Mouse (Mus musculus): ENCODE data around the gene Zbed4. TPM values are rescaled to one million over a fixed set of nuclear protein-coding genes. Genes with fewer than 3 reads are reported as not detected.
A peak's percentile ranks its signal among the peaks of the same experiment; 100 is the strongest.
"Not testable (repeated sequence)": the region's sequence is repeated elsewhere in the genome, so short reads cannot be mapped to it uniquely, and the experiment has no call there.

The Zbed4 gene
- total RNA-seq, 2 experiments from 2014 or later = 8.6 to 8.7 TPM

GRCm38 (mm10) chr15:88810369-88810768, 58.9 kb downstream of the Zbed4 start:
- DNase-seq = no peak

DNA sequence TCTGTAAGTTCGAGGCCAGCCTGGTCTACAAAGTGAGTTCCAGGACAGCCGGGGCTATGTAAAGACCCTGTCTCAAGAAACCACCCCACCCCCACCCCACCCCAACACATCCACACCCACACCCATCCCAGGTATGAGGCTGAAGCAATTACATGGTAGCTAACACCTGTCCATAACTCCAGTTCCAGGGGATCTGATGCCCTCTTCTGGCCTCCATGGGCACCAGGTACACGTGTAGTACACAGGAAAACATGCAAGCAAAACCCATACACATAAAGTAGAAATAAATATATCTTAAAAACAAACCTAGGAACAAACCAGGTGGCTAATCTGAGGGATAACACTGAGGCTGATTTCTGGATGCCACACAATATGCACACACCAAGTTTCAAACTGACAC, 61.8 kb downstream of the Zbed4 start:
- no peak for DNase-seq

DNA sequence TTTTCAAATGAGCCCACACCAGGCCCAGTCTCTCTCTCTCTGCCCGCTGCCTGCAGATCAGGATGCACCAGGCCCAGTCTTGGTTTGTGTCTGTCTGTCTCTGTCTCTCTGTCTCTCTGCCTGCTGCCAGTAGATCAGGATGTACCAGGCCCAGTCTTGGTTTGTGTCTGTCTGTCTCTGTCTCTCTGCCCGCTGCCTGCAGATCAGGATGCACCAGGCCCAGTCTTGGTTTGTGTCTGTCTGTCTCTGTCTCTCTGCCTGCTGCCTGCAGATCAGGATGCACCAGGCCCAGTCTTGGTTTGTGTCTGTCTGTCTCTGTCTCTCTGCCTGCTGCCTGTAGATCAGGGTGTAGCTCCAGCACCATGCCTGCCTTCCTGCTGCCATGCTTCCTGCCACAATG, 62.4 kb downstream of the Zbed4 start:
- not testable (repeated sequence) for DNase-seq

GRCm38 (mm10) chr15:88814411-88815047, 63.1 kb downstream of the Zbed4 start:
- no peak for DNase-seq

DNA sequence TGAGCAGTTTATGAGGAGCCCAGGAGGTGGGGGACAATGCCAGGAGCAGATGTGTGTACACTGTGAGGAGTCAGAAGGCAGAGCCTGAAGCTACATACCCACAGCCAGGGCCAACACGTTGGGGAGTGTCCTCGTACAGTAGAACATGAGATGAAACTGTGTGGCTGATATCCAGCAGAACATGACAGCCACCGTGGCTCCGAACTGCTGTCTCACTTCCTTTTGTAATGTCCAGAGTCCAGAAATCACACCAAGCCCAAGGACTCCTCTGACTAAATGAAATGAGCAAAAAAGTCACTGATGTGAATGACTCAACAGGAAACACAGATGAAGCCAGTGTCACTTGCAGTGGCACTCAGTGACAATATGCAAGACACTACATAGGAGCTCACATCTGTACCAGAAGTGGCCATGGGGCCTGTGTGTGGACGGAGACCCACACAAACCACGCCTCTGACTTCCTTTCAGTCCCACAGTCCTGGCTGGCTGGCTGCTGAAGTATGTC, 63.8 kb downstream of the Zbed4 start:
- no peak for DNase-seq

DNA sequence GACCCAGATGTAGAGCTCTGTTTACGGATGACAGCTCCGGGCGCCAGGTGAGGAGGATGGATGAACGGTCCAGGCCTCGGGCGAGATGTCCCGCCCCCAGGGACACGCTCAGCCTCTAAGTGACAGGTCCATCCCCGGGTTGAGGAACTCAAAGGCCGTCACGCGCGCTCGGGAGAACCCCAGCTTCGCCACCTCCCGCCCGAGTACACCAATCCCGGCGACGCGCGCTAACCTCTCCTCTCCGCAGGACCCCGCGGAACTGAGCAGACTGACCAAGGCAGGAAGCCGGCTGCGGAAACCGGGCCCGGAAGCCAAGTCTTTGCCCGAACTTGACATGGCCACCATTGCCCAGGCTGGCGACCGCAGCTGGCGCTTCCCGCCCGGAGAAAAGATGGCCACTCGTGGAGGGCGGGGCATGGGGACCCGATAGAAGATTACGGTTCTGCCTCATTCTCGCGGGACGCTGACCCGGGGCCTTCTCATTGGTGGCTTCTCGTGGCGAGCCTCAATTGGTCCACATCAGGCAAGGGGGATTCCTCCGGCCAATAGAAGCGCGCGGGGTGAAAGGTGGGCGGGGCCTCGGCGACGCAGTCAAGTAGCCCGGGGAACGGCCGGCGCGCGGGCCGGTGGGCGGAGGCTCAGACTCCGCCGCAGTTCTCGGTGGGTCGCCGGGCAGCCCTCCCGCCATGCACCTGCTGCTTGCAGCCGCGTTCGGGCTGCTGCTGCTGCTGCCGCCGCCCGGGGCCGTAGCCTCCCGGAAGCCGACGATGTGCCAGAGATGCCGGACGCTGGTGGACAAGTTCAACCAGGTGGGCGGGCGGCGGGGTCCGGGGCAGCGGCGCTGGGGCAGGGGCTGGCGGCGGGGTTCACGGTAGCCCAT, 67.8 kb downstream of the Zbed4 start, which contains the start of the genes Alg12 and Creld2:
Alg12 (minus strand) TSS at position 293 of the 880 bp plus-strand sequence.
Creld2 (plus strand) TSS at position 621 of the 880 bp plus-strand sequence.
- peak; percentile 100 for DNase-seq

- peak in 1 of 2 experiments; percentile 20 for DNase-seq
Measured at GRCm38 (mm10) chr15:88819906-88820303, 68.4 kb downstream of the Zbed4 start.

- DNase-seq = no peak
Measured at GRCm38 (mm10) chr15:88821403-88821802, 69.9 kb downstream of the Zbed4 start.

- DNase-seq = no peak
Measured at GRCm38 (mm10) chr15:88822513-88822912, 71.1 kb downstream of the Zbed4 start.

GRCm38 (mm10) chr15:88823376-88823775, 71.9 kb downstream of the Zbed4 start:
- no peak for DNase-seq

- no peak for DNase-seq
Measured at GRCm38 (mm10) chr15:88827466-88827865, 76.0 kb downstream of the Zbed4 start.

GRCm38 (mm10) chr15:88827991-88828799, 76.7 kb downstream of the Zbed4 start:
- peak; percentile 77 to 84 for DNase-seq

DNA sequence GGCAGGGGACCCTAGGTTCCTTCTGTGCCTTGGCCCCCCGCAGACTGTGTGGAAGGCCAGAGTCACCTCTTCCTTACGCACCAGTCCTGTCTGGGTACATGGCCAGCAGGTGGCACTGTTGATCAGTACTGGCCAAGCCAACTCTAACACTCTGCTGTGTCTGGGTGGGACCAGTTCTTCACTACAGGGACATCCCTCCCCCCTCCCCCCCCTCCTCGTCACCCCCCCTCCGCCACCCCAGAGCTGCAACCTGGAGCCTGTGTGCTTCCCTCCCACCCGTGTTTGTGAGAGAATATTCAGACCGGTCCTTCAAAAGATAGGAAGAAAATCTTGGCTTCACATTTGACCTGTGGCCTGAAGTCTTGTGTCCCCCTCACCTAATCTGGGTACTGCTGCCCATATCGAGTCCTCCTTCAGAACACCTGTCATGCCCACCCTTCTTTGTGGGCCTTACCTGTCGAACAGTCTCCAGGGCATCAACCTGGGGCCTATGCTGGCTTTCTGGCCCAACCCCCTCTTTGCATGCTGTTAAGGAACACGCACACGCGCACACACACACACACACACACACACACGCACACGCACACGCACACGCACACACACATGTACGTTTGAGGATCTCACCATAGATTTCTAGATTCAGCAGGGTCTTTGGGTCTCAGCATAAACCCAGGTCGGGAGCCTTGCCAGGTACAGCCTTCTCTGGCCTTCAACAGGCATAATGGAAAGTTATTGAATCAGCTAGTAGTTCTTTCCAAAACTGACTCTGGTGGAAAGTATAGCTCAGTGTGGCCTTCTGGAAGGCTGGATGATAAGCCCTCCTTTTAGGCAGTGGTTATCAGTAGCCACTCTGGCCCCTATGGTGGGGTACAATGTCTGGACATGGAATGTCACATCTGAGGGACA, 77.6 kb downstream of the Zbed4 start:
- peak; percentile 91 to 97 for DNase-seq

DNA sequence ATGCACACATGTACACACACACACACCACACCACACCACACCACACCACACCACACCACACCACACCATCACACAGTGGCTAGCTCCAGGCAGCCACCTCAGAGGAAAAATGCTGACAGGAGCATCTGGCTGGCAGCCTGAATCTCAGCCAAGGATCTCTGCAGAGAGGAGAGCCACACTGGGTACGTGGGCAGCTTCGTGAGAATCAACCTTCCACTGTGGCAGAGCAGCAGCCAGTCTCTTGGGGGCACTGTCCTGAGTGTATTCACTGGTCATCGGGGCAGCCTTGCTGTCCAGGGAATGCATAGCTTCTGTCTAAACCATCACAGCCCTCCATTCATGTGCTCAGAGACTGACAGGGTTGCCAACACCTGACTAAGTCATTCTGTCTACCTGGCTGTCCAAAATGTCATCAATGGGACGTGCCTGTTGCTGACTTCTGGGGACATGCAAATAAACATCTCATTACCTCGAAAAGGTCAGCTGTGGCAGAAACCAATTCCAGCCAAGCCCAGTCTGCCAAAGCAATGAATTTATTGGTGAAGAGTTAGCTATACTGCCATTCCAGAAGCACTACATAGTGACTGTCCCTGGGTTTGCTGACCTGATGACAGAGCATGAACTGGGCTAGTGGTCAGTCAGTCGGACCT, 78.5 kb downstream of the Zbed4 start:
- no peak for DNase-seq

DNA sequence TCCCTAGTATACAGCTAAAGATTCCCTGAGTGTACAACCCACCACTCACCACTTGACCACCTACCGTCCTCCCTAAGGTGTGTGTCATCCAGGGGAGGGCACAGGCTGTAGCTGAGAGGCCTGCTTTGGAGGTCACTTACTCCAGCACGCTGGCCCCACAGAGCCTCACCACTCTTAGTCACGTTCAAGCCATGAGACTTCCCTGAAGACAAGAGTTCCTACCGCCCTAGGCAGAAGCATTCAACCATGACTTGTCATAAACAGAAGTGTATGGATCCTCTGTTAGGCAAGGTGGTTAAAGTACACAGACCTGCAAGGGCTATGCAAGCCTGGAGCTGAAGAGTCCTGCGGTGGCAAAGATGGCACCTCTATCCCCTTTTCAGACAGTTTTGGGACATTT, 79.2 kb downstream of the Zbed4 start:
- no peak for DNase-seq

- peak; percentile 87 to 88 for DNase-seq
Measured at GRCm38 (mm10) chr15:88831482-88831881, 80.0 kb downstream of the Zbed4 start.

- DNase-seq = no peak
Measured at GRCm38 (mm10) chr15:88832536-88832935, 81.1 kb downstream of the Zbed4 start.
